Mouse (Mus musculus) kidney, postnatal 0 days (tissue): ENCODE results near the gene Ltbp2. TPM values are rescaled to one million over a fixed set of nuclear protein-coding genes. Genes with fewer than 3 reads are reported as not detected.
A peak's percentile ranks its signal among the peaks of the same experiment; 100 is the strongest.

ENCODE experiments used
- ATAC-seq: fragments of 200-750 bp; cut with Nextera tagmentation; replicated peaks from 2 replicates; pipeline ENCODE4 v1.8.0; 2017; ENCODE audit warnings: low read depth, moderate number of reproducible peaks, moderate TSS enrichment, moderate library complexity; ENCODE audit not compliant: low FRiP score
- DNase-seq: peaks from one replicate; pipeline ENCODE4 v3.0.0-alpha.2; 2016; ENCODE audit warnings: low spot score
- H3K27ac ChIP-seq: fragments of 300-500 bp; sonication (generic); 2 replicates; pipeline ENCODE4 v1.5.1; 2014; ENCODE audit warnings: mild to moderate bottlenecking
- H3K27me3 ChIP-seq: fragments of 300-500 bp; sonication (generic); 2 replicates; pipeline ENCODE4 v1.6.1; 2014; ENCODE audit warnings: low read length, mixed read lengths; ENCODE audit not compliant: insufficient read depth
- H3K36me3 ChIP-seq: fragments of 300-500 bp; sonication (generic); 2 replicates; pipeline ENCODE4 v1.6.1; 2014; ENCODE audit warnings: low read length, mixed read lengths; ENCODE audit not compliant: insufficient read depth
- H3K4me1 ChIP-seq: fragments of 300-500 bp; sonication (generic); replicated peaks from 2 replicates; pipeline ENCODE4 v1.6.1; 2014; ENCODE audit warnings: antibody characterized with exemption, low read length, mixed read lengths; ENCODE audit not compliant: insufficient read depth
- H3K4me2 ChIP-seq: fragments of 300-500 bp; sonication (generic); 2 replicates; pipeline ENCODE4 v1.6.1; 2014; ENCODE audit warnings: mild to moderate bottlenecking, low read length, moderate library complexity, mixed read lengths
- H3K4me3 ChIP-seq: fragments of 300-500 bp; sonication (generic); replicated peaks from 2 replicates; pipeline ENCODE4 v1.5.1; 2014; ENCODE audit warnings: low read depth, low read length
- H3K9ac ChIP-seq: fragments of 300-500 bp; sonication (generic); 2 replicates; pipeline ENCODE4 v1.6.1; 2014; ENCODE audit warnings: low read depth, low read length
- H3K9me3 ChIP-seq: fragments of 300-500 bp; sonication (generic); replicated peaks from 2 replicates; pipeline ENCODE4 v1.6.1; 2016; ENCODE audit warnings: low read length, inconsistent platforms, mixed read lengths
- CTCF ChIP-seq: IDR thresholded peaks from 2 replicates; pipeline ENCODE4 v1.5.1; 2016; ENCODE audit warnings: antibody characterized with exemption, low read depth, mild to moderate bottlenecking, moderate library complexity
- WGBS: fragments of 180-500 bp; shearing (Covaris S2); extraction: QIAGEN DNeasy Blood & Tissue Kit; methylation state at CpG from one replicate; pipeline ENCODE4 v1.1.7; 2014; 5-methylcytosine and 5-hydroxymethylcytosine counted together
- polyA plus RNA-seq: library from polyadenylated mRNA; unstranded; fragments of >200 nt; fragmentation: Nextera tagmentation; extraction: Ambion mirVana; gene quantifications from 2 replicates; pipeline ENCODE4 v1.2.1, GENCODE M21; 2015

The Ltbp2 gene
- polyA plus RNA-seq, 1 experiment from 2014 or later: 0.14 TPM

GRCm38 (mm10) chr12:84900317-84900716, 24.0 kb upstream of the Ltbp2 start:
- ATAC-seq (no peak), DNase-seq (no peak)
- no peak for TF ChIP-seq CTCF
- Histone ChIP-seq H3K27ac (no peak overlapping the region), H3K4me1 (no peaks in the 10 kb centered on the region), H3K9me3 (no peaks in the 10 kb centered on the region), H3K36me3 (no peaks in the 10 kb centered on the region), H3K9ac (no peak overlapping the region), H3K4me3 (no peak overlapping the region), H3K27me3 (no peaks in the 10 kb centered on the region), H3K4me2 (no peak overlapping the region)
- 73% methylated on average over 7 of the region's 7 CpGs for WGBS

GRCm38 (mm10) chr12:84897322-84897721, 21.0 kb upstream of the Ltbp2 start:
- H3K9ac ChIP-seq: no peak overlapping the region
- no peak for TF ChIP-seq CTCF
- no peak overlapping the region for H3K27ac ChIP-seq
- ATAC-seq: no peak
- no peak overlapping the region for H3K4me2 ChIP-seq
- no peaks in the 10 kb centered on the region for H3K27me3 ChIP-seq
- no peak overlapping the region for H3K4me3 ChIP-seq
- DNase-seq: no peak
- H3K4me1 ChIP-seq: no peaks in the 10 kb centered on the region
- WGBS: 68% methylated on average over 5 of the region's 5 CpGs
- H3K9me3 ChIP-seq: no peaks in the 10 kb centered on the region
- no peaks in the 10 kb centered on the region for H3K36me3 ChIP-seq

GRCm38 (mm10) chr12:84896235-84896634, 19.9 kb upstream of the Ltbp2 start:
- Histone ChIP-seq H3K27ac (no peak overlapping the region), H3K4me2 (no peak overlapping the region), H3K4me1 (no peaks in the 10 kb centered on the region), H3K27me3 (no peaks in the 10 kb centered on the region), H3K4me3 (no peak overlapping the region), H3K36me3 (no peaks in the 10 kb centered on the region), H3K9ac (no peak overlapping the region), H3K9me3 (no peaks in the 10 kb centered on the region)
- DNase-seq (no peak), ATAC-seq (no peak)
- TF ChIP-seq CTCF: no peak
- 72% methylated on average over 6 of the region's 6 CpGs for WGBS

- no peak for ATAC-seq
These were observed 17.6 kb upstream of the Ltbp2 start for GRCm38 (mm10) chr12:84893648-84894628.

GRCm38 (mm10) chr12:84890289-84890688, 14.0 kb upstream of the Ltbp2 start:
- no peak for TF ChIP-seq CTCF
- Histone ChIP-seq H3K4me2 (no peak overlapping the region), H3K9ac (no peak overlapping the region), H3K27ac (no peak overlapping the region), H3K4me3 (no peak overlapping the region), H3K4me1 (no peaks in the 10 kb centered on the region), H3K9me3 (no peaks in the 10 kb centered on the region), H3K36me3 (no peaks in the 10 kb centered on the region), H3K27me3 (no peaks in the 10 kb centered on the region)
- DNase-seq (peak; percentile 65), ATAC-seq (no peak; the same call in 1 of the 2 replicates)
- 40% methylated on average over 15 of the region's 15 CpGs for WGBS

More at GRCm38 (mm10) chr12:84893648-84894628, 17.6 kb upstream of the Ltbp2 start:
- no peak for TF ChIP-seq CTCF
- H3K9me3 ChIP-seq: no peaks in the 10 kb centered on the region
- no peak overlapping the region for H3K9ac ChIP-seq
- no peaks in the 10 kb centered on the region for H3K27me3 ChIP-seq
- 42% methylated on average over 9 of the region's 9 CpGs for WGBS
- H3K27ac ChIP-seq: no peak overlapping the region
- no peak overlapping the region for H3K4me2 ChIP-seq
- H3K36me3 ChIP-seq: no peaks in the 10 kb centered on the region
- no peak overlapping the region for H3K4me3 ChIP-seq
- no peak for DNase-seq
- H3K4me1 ChIP-seq: no peaks in the 10 kb centered on the region

GRCm38 (mm10) chr12:84885107-84885876, 9.0 kb upstream of the Ltbp2 start:
- Histone ChIP-seq H3K4me3 (no peak overlapping the region), H3K27me3 (no peaks in the 10 kb centered on the region), H3K36me3 (no peaks in the 10 kb centered on the region), H3K4me2 (no peak overlapping the region), H3K9me3 (no peaks in the 10 kb centered on the region), H3K4me1 (no peaks in the 10 kb centered on the region), H3K27ac (no peak overlapping the region), H3K9ac (no peak overlapping the region)
- DNase-seq: no peak
- 67% methylated on average over 11 of the region's 11 CpGs for WGBS
- no peak for TF ChIP-seq CTCF
- peak; percentile 46; the same call in 1 of the 2 replicates for ATAC-seq
